Mouse (Mus musculus) granulocyte monocyte progenitor cell, adult 5-6 weeks (primary cell): ENCODE data around the gene Mrgbp. TPM values are rescaled to one million over a fixed set of nuclear protein-coding genes. Genes with fewer than 3 reads are reported as not detected.

ENCODE experiments used
- ATAC-seq: replicated peaks from 2 replicates; pipeline ENCODE4 v1.8.0; 2016; ENCODE audit warnings: mild to moderate bottlenecking, moderate TSS enrichment, inconsistent platforms; ENCODE audit not compliant: poor library complexity, severe bottlenecking
- total RNA-seq, 2 experiments: library from RNA; stranded (forward) in 1 of 2; stranded (reverse) in 1 of 2; fragments of 200-712, 200-1000 nt in 1 of 2; fragments of >200 nt in 1 of 2; fragmentation: Nextera tagmentation in 1 of 2; gene quantifications; 2 replicates each; pipeline ENCODE4 v1.2.3; 2014 to 2017

Mrgbp gene
- total RNA-seq, 2 experiments from 2014 or later = 27.1 to 38.2 TPM

- ATAC-seq = peak; percentile 15
Observed at GRCm38 (mm10) chr2:180588736-180589122, 7.6 kb downstream of the Mrgbp start.

GRCm38 (mm10) chr2:180589123-180589831 lies 8.2 kb downstream of the Mrgbp start, which contains the start of gene Ogfr:
TSS of gene Ogfr (plus strand) at chr2:180589245.
- peak; percentile 85 for ATAC-seq

- no peak for ATAC-seq
Observed at GRCm38 (mm10) chr2:180597490-180597889, 16.4 kb downstream of the Mrgbp start, which contains the start of gene Col9a3. TSS of gene Col9a3 (plus strand) at chr2:180597790.

GRCm38 (mm10) chr2:180598157-180598705 lies 17.1 kb downstream of the Mrgbp start:
- ATAC-seq = no peak

- no peak for ATAC-seq
Observed at GRCm38 (mm10) chr2:180600569-180601021, 19.5 kb downstream of the Mrgbp start.

- ATAC-seq = no peak
Observed at GRCm38 (mm10) chr2:180604781-180605180, 23.7 kb downstream of the Mrgbp start.

- no peak for ATAC-seq
Observed at GRCm38 (mm10) chr2:180610283-180610682, 29.2 kb downstream of the Mrgbp start.

GRCm38 (mm10) chr2:180611882-180612281 lies 30.8 kb downstream of the Mrgbp start:
- ATAC-seq = no peak

Other genes with a start within 250 kb of the Mrgbp start
- not detected in 2 replicates for gene Gata5, start 246.6 kb upstream of the Mrgbp start, total RNA-seq (2014; fragmentation: Nextera tagmentation)
- not detected in 2 replicates for gene Gata5, start 246.6 kb upstream of the Mrgbp start, total RNA-seq (2017)
- gene Slco4a1, start 125.1 kb upstream of the Mrgbp start, total RNA-seq (2014; fragmentation: Nextera tagmentation) = 31.8 and 41.5 TPM in 2 replicates
- 9.2 and 10.8 TPM in 2 replicates for gene Slco4a1, start 125.1 kb upstream of the Mrgbp start, total RNA-seq (2017)
- gene Ntsr1, start 81.3 kb upstream of the Mrgbp start, total RNA-seq (2014; fragmentation: Nextera tagmentation) = not detected in 2 replicates
- gene Ntsr1, start 81.3 kb upstream of the Mrgbp start, total RNA-seq (2017) = not detected in 2 replicates
- 32.5 and 34.2 TPM in 2 replicates for gene Ogfr, start 7.9 kb downstream of the Mrgbp start, total RNA-seq (2014; fragmentation: Nextera tagmentation)
- 40.3 and 42.0 TPM in 2 replicates for gene Ogfr, start 7.9 kb downstream of the Mrgbp start, total RNA-seq (2017)
- gene Col9a3, start 16.5 kb downstream of the Mrgbp start, total RNA-seq (2014; fragmentation: Nextera tagmentation) = 0.41 TPM in 1 of 2 replicates, not detected in the other
- gene Col9a3, start 16.5 kb downstream of the Mrgbp start, total RNA-seq (2017) = 0.26 and 0.57 TPM in 2 replicates
- gene Tcfl5, start 61.4 kb downstream of the Mrgbp start, total RNA-seq (2014; fragmentation: Nextera tagmentation) = not detected in 2 replicates
- gene Tcfl5, start 61.4 kb downstream of the Mrgbp start, total RNA-seq (2017) = not detected in 2 replicates
- gene Dido1, start 128.7 kb downstream of the Mrgbp start, total RNA-seq (2014; fragmentation: Nextera tagmentation) = 44.8 and 57.8 TPM in 2 replicates
- gene Dido1, start 128.7 kb downstream of the Mrgbp start, total RNA-seq (2017) = 48.5 and 51.3 TPM in 2 replicates
- 50.9 and 61.5 TPM in 2 replicates for gene Gid8, start 128.8 kb downstream of the Mrgbp start, total RNA-seq (2014; fragmentation: Nextera tagmentation)
- 58.6 and 64.3 TPM in 2 replicates for gene Gid8, start 128.8 kb downstream of the Mrgbp start, total RNA-seq (2017)
- gene Slc17a9, start 144.0 kb downstream of the Mrgbp start, total RNA-seq (2014; fragmentation: Nextera tagmentation) = 19.4 and 21.5 TPM in 2 replicates
- gene Slc17a9, start 144.0 kb downstream of the Mrgbp start, total RNA-seq (2017) = 6.5 and 9.0 TPM in 2 replicates
- gene Bhlhe23, start 195.6 kb downstream of the Mrgbp start, total RNA-seq (2014; fragmentation: Nextera tagmentation) = not detected in 2 replicates
- gene Bhlhe23, start 195.6 kb downstream of the Mrgbp start, total RNA-seq (2017) = not detected in 2 replicates